ENCODE assay signal across 23 mouse cellular contexts in the genomic region with DNA sequence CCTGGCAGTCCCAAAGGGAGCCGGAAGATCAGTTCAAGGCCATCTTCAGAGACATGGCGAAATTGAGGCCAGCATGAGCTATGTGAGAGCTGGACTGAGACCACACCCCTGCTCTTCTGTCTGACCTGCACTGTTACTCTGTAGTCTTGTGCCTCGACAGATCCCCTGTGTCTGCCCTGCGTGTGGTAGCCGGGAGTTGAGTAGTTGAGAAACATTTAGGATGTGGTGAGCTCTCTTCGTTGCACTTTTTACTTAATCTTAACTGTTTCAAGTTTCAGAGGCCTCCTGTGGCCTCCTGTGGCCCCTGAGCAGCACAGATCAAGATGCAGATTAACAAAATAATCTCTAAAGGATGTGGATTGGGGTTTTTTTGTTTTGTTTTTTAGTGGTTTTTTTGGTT.
DNase-seq lines count a peak whose midpoint lies in the region; ATAC-seq and TF ChIP-seq lines count a peak whose summit lies in the region.
"Had no signal": no experiment of that assay in that cellular context is flagged by ENCODE, and none has a peak within 500 bp of the region (broad histone marks: within the 10 kb centered on the region; RNA-seq: fewer than 3 reads in every experiment).

No protein-coding gene starts in this region.

- H3K36me3 ChIP-seq in thymus, adult 2 months (ENCODE audit: control insufficient read depth, insufficient read depth, low read length): no peaks in the 10 kb centered on the region
- no peaks in the 10 kb centered on the region for H3K36me3 ChIP-seq in G1E (replicated peaks)
- H3K36me3 ChIP-seq: heart, embryonic 13.5 days; hindbrain, embryonic 15.5 days; neural tube, embryonic 12.5 days had no signal

- peak overlapping the region; percentile 20; the same call in 1 of the 2 replicates for H3K27ac ChIP-seq in thymus, adult 2 months (ENCODE audit: control insufficient read depth, insufficient read depth, low read length)
- H3K27ac ChIP-seq: forebrain, embryonic 13.5 days; heart, embryonic 13.5 days; hindbrain, embryonic 15.5 days; layer of hippocampus, adult 2 months; neural tube, embryonic 12.5 days had no signal

- H3K4me1 ChIP-seq in thymus, adult 2 months (replicated peaks; ENCODE audit: control insufficient read depth, insufficient read depth, low read length): peaks cover 49% of the 10 kb centered on the region
- peaks cover 25% of the 10 kb centered on the region for H3K4me1 ChIP-seq in G1E (ENCODE audit: insufficient read depth, low read depth, low read length)

- H3K9me3 ChIP-seq in G1E (replicated peaks): no peaks in the 10 kb centered on the region
- H3K9me3 ChIP-seq: forebrain, embryonic 13.5 days; heart, embryonic 13.5 days; hindbrain, embryonic 15.5 days; neural tube, embryonic 12.5 days had no signal

- WGBS in thymus, adult 2 months: 15% methylated on average over 6 of the region's 6 CpGs

- DNase-seq in thymus, adult 2 months: no peak
- DNase-seq in thymus, postnatal 10 days (ENCODE audit: low spot score in 2 of 2): no peak
- DNase-seq in G1E (ENCODE audit: low spot score): peak; percentile 10
- peak; percentile 63 for DNase-seq in induced T-regulatory cell, adult 2 months (ENCODE audit: low read depth)
- no peak for DNase-seq in kidney, postnatal 25 days
- DNase-seq in embryo, embryonic 11 days: no peak
- no peak for DNase-seq in cerebellum, postnatal 4 days (ENCODE audit: low spot score in 2 of 2)
- DNase-seq: adrenal gland, postnatal 36 days; B cell, adult 2 months; cerebellum, adult 18-20 months; cerebellum, postnatal 25 days; heart, adult 11 months; kidney, adult 18-20 months; kidney, postnatal 10 days; layer of hippocampus, postnatal 36 days; lung, adult 18-20 months; lung, postnatal 36 days; spleen, adult 18-20 months had no signal

- H3K4me3 ChIP-seq in thymus, adult 2 months (ENCODE audit: control insufficient read depth, insufficient read depth, low read length): no peak overlapping the region
- no peak overlapping the region for H3K4me3 ChIP-seq in G1E (ENCODE audit: low read depth, low read length)
- H3K4me3 ChIP-seq: forebrain, embryonic 13.5 days; heart, embryonic 13.5 days; hindbrain, embryonic 15.5 days; layer of hippocampus, adult 2 months; neural tube, embryonic 12.5 days had no signal

- no peak for TF ChIP-seq CTCF in thymus, adult 2 months (IDR thresholded peaks at IDR 0.05; ENCODE audit: borderline replicate concordance, control insufficient read depth, extremely low read depth, insufficient read depth, low read length, poor library complexity)
- TF ChIP-seq CTCF in G1E (IDR thresholded peaks at IDR 0.05; ENCODE audit: low read depth, low read length): no peak

- no peak for TF ChIP-seq POLR2A in thymus, adult 2 months (IDR thresholded peaks at IDR 0.05; ENCODE audit: control insufficient read depth, extremely low read depth, insufficient read depth, low read length, poor library complexity)

- no peak for ATAC-seq in G1E (ENCODE audit: extremely low read depth, insufficient number of reproducible peaks, low FRiP score, poor library complexity, severe bottlenecking)
- ATAC-seq: forebrain, embryonic 13.5 days had no signal

- no peaks in the 10 kb centered on the region for H3K27me3 ChIP-seq in thymus, adult 2 months (ENCODE audit: control insufficient read depth, insufficient read depth, low read length)
- 0 out of 2 replicates have a peak, but pooled peaks cover 7% of the 10 kb centered on the region for H3K27me3 ChIP-seq in G1E (ENCODE audit: insufficient read depth, low read length)
- H3K27me3 ChIP-seq: forebrain, embryonic 13.5 days; heart, embryonic 13.5 days; hindbrain, embryonic 15.5 days; neural tube, embryonic 12.5 days had no signal

Comparison
In these comparisons a context has a peak if more than half of its experiments do, and no peak if none do; other contexts are left out.
1. DNase-seq: peak in G1E (single experiment) and induced T-regulatory cell, adult 2 months (single experiment); none in thymus, adult 2 months (single experiment), thymus, postnatal 10 days (0 of 2), kidney, postnatal 25 days (0 of 2), embryo, embryonic 11 days (single experiment) and cerebellum, postnatal 4 days (0 of 2).